ENCODE assay signal across 11 mouse cellular contexts in the genomic region with DNA sequence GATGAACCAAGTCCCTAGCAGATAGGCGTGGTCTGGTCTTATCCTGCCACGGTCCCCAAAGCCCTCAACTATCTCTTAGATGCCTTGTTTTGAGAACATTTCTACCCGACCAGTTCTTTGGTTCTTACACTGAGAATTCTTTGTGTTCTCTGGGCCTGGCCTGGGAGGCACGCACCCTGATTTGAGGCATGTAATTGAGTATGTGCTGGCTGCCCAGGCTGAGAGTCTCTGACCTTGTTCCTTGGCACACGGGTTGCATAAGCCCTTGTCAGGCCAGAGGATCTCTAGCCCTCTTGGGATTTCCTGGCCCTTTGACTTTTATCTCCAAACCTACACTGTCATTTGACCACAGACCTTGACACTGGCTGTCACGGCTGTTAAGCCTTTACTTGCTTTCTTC. TPM values are rescaled to one million over a fixed set of nuclear protein-coding genes. Genes with fewer than 3 reads are reported as not detected.
A peak's percentile ranks its signal among the peaks of the same experiment; 100 is the strongest.
DNase-seq lines count a peak whose midpoint lies in the region; ATAC-seq lines count a peak whose summit lies in the region.
"Had no signal": no experiment of that assay in that cellular context is flagged by ENCODE, and none has a peak within 500 bp of the region (broad histone marks: within the 10 kb centered on the region; RNA-seq: fewer than 3 reads in every experiment).

No protein-coding gene starts in this region.

- peaks cover 8% of the 10 kb centered on the region; the same call in 1 of the 2 replicates for H3K4me1 ChIP-seq in intestine, embryonic 15.5 days (replicated peaks)
- H3K4me1 ChIP-seq in midbrain, embryonic 13.5 days (replicated peaks), result peaks cover 11% of the 10 kb centered on the region

- no peak for ATAC-seq in intestine, embryonic 15.5 days
- ATAC-seq in megakaryocyte, adult 5-6 weeks (ENCODE audit: poor library complexity, severe bottlenecking), result 0 out of 2 replicates have a peak, but pooled peaks have one; percentile 15
- ATAC-seq in midbrain, embryonic 13.5 days, result no peak
- ATAC-seq: midbrain, embryonic 16.5 days had no signal

- no peak overlapping the region for H3K9ac ChIP-seq in intestine, embryonic 15.5 days
- H3K9ac ChIP-seq in midbrain, embryonic 13.5 days (replicated peaks), result no peak overlapping the region; the same call in 1 of the 2 replicates

- H3K36me3 ChIP-seq in intestine, embryonic 15.5 days, result no peaks in the 10 kb centered on the region
- H3K36me3 ChIP-seq in midbrain, embryonic 13.5 days, result no peaks in the 10 kb centered on the region
- H3K36me3 ChIP-seq: hindbrain, embryonic 10.5 days had no signal

- no peak overlapping the region for H3K4me3 ChIP-seq in intestine, embryonic 15.5 days (replicated peaks)
- H3K4me3 ChIP-seq in midbrain, embryonic 13.5 days (replicated peaks), result no peak overlapping the region
- H3K4me3 ChIP-seq: hindbrain, embryonic 10.5 days had no signal

- H3K27ac ChIP-seq in intestine, embryonic 15.5 days, result peak overlapping the region; percentile 41
- no peak overlapping the region for H3K27ac ChIP-seq in midbrain, embryonic 13.5 days

- H3K4me2 ChIP-seq in intestine, embryonic 15.5 days (replicated peaks), result no peak overlapping the region
- H3K4me2 ChIP-seq in midbrain, embryonic 13.5 days (replicated peaks), result no peak overlapping the region

- WGBS in intestine, embryonic 15.5 days, result 58% methylated on average over 6 of the region's 6 CpGs
- WGBS in midbrain, embryonic 13.5 days, result 76% methylated on average over 6 of the region's 6 CpGs

- H3K27me3 ChIP-seq in intestine, embryonic 15.5 days (replicated peaks), result no peaks in the 10 kb centered on the region
- no peaks in the 10 kb centered on the region for H3K27me3 ChIP-seq in midbrain, embryonic 13.5 days

- no peaks in the 10 kb centered on the region for H3K9me3 ChIP-seq in intestine, embryonic 15.5 days
- no peaks in the 10 kb centered on the region for H3K9me3 ChIP-seq in midbrain, embryonic 13.5 days
- H3K9me3 ChIP-seq: hindbrain, embryonic 10.5 days had no signal

- peak; percentile 55 for DNase-seq in kidney, adult 11 months
- DNase-seq in kidney, postnatal 4 days, result no peak
- peak; percentile 61 for DNase-seq in adrenal gland, postnatal 25 days
- DNase-seq in cerebellum, postnatal 10 days, result no peak
- no peak for DNase-seq in right cerebral cortex, postnatal 10 days (ENCODE audit: low spot score in 2 of 2)
- DNase-seq: cerebellum, postnatal 36 days had no signal

RNA-seq across cellular contexts. Expression of a gene that starts 22.5 kb away (rescaled TPM):
- total RNA-seq in adrenal gland, postnatal 25 days (2021), result 26.8 and 26.9 TPM in 2 replicates
- 9.4 and 9.7 TPM in 2 replicates for polyA plus RNA-seq in intestine, embryonic 15.5 days (2015; fragmentation: Nextera tagmentation; extraction: Ambion mirVana)
- total RNA-seq in megakaryocyte, adult 5-6 weeks (2015), result 0.80 and 1.3 TPM in 2 replicates
- total RNA-seq in megakaryocyte, adult 5-6 weeks (2017), result 0.95 and 0.98 TPM in 2 replicates
- 4.8 and 5.6 TPM in 2 replicates for polyA plus RNA-seq in midbrain, embryonic 13.5 days (2015; fragmentation: Nextera tagmentation; extraction: Ambion mirVana)

RNA-seq across cellular contexts. Expression of a gene that starts 47.3 kb away (rescaled TPM):
- 4.0 and 4.3 TPM in 2 replicates for total RNA-seq in adrenal gland, postnatal 25 days (2021)
- polyA plus RNA-seq in intestine, embryonic 15.5 days (2015; fragmentation: Nextera tagmentation; extraction: Ambion mirVana), result 1.5 and 1.8 TPM in 2 replicates
- not detected in 2 replicates for total RNA-seq in megakaryocyte, adult 5-6 weeks (2015)
- not detected in 2 replicates for total RNA-seq in megakaryocyte, adult 5-6 weeks (2017)
- polyA plus RNA-seq in midbrain, embryonic 13.5 days (2015; fragmentation: Nextera tagmentation; extraction: Ambion mirVana), result 0.24 and 0.30 TPM in 2 replicates

Comparison
In these comparisons a context has a peak if more than half of its experiments do, and no peak if none do; other contexts are left out.
1. DNase-seq: peak in kidney, adult 11 months (single experiment) and adrenal gland, postnatal 25 days (single experiment); none in kidney, postnatal 4 days (0 of 2), cerebellum, postnatal 10 days (0 of 2) and right cerebral cortex, postnatal 10 days (0 of 2).
2. RNA of a gene that starts 22.5 kb away (total RNA-seq): 26.8 to 26.9 TPM in adrenal gland, postnatal 25 days; 0.80 to 1.3 TPM in megakaryocyte, adult 5-6 weeks; every median in the first group is over 10 times any median in the second.